Mouse (Mus musculus) kidney, embryonic 14.5 days (tissue): ENCODE data around the gene Khdc1c. TPM values are rescaled to one million over a fixed set of nuclear protein-coding genes. Genes with fewer than 3 reads are reported as not detected.

ENCODE experiments used
- ATAC-seq: fragments of 200-750 bp; cut with Nextera tagmentation; 2 replicates; pipeline ENCODE4 v1.8.0; 2017; ENCODE audit warnings: moderate number of reproducible peaks, mild to moderate bottlenecking, moderate TSS enrichment, moderate library complexity; ENCODE audit not compliant: low FRiP score, low TSS enrichment
- H3K27ac ChIP-seq: fragments of 300-500 bp; sonication (generic); 2 replicates; pipeline ENCODE4 v1.5.1; 2014; ENCODE audit warnings: low read depth, mild to moderate bottlenecking, low read length, moderate library complexity, mixed read lengths
- H3K27me3 ChIP-seq: fragments of 300-500 bp; sonication (generic); 2 replicates; pipeline ENCODE4 v1.6.1; 2014; ENCODE audit warnings: mild to moderate bottlenecking, low read length; ENCODE audit not compliant: control insufficient read depth, insufficient read depth
- H3K36me3 ChIP-seq: fragments of 300-500 bp; sonication (generic); 2 replicates; pipeline ENCODE4 v1.6.1; 2014; ENCODE audit warnings: low read length, mixed read lengths; ENCODE audit not compliant: control insufficient read depth, insufficient read depth
- H3K4me1 ChIP-seq: fragments of 300-500 bp; sonication (generic); 2 replicates; pipeline ENCODE4 v1.6.1; 2014; ENCODE audit warnings: low read length, mixed read lengths; ENCODE audit not compliant: control insufficient read depth, insufficient read depth
- H3K4me2 ChIP-seq: fragments of 300-500 bp; sonication (generic); replicated peaks from 2 replicates; pipeline ENCODE4 v1.6.1; 2014; ENCODE audit warnings: low read depth, mild to moderate bottlenecking, low read length
- H3K4me3 ChIP-seq: fragments of 300-500 bp; sonication (generic); 2 replicates; pipeline ENCODE4 v1.5.1; 2014; ENCODE audit warnings: mild to moderate bottlenecking, low read length
- H3K9ac ChIP-seq: fragments of 300-500 bp; sonication (generic); 2 replicates; pipeline ENCODE4 v1.6.1; 2014; ENCODE audit warnings: low read depth, mild to moderate bottlenecking, low read length, moderate library complexity
- H3K9me3 ChIP-seq: fragments of 300-500 bp; sonication (generic); 2 replicates; pipeline ENCODE4 v1.6.1; 2016; ENCODE audit warnings: low read length; ENCODE audit not compliant: control insufficient read depth
- WGBS: fragments of 180-500 bp; shearing (Covaris S2); extraction: QIAGEN DNeasy Blood & Tissue Kit; methylation state at CpG from one replicate; pipeline ENCODE4 v1.1.7; 2014; 5-methylcytosine and 5-hydroxymethylcytosine counted together
- polyA plus RNA-seq: library from polyadenylated mRNA; unstranded; fragments of >200 nt; fragmentation: Nextera tagmentation; extraction: Ambion mirVana; gene quantifications from 2 replicates; pipeline ENCODE4 v1.2.1, GENCODE M21; 2014

Khdc1c gene
- polyA plus RNA-seq, 1 experiment from 2014 or later: not detected

DNA sequence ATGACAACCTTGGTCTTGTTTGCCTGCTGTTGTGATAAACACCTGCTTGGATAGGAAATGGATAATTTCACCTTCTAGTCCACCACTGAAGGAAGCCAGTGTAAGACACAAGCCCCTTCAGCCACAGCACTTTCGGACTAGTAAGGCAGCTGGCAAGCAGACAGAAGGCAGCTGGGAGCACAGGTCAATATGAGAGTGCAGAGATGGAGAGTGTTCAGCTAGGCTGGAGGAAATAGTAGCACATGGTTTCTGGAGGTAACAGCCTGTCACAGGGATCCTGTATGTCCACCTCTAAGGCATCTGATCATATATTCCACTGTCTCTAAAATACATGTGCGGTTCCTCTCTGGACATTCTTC lies 44.0 kb downstream of the Khdc1c start:
- Histone ChIP-seq H3K4me3 (no peak overlapping the region), H3K9ac (no peak overlapping the region), H3K27ac (no peak overlapping the region), H3K4me1 (no peaks in the 10 kb centered on the region), H3K9me3 (no peaks in the 10 kb centered on the region), H3K27me3 (no peaks in the 10 kb centered on the region), H3K4me2 (no peak overlapping the region), H3K36me3 (no peaks in the 10 kb centered on the region)
- WGBS: 85% methylated on average over 2 of the region's 2 CpGs
- ATAC-seq: no peak

DNA sequence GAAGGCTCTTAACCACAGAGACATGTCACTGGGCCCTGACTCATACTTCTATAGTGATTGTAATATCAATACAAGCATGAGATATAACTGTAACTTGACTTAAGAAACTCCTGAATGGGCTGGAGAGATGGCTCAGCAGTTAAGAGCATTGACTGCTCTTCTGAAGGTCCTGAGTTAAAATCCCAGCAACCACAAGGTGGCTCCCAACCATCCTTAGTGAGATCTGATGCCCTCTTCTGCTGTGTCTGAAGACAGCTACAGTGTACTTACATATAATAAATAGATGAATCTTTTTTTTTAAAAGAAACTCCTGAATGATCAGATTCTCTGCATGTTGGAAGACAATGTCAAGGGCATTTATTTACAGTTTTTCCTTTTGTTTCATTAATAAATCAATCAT lies 51.2 kb downstream of the Khdc1c start:
- H3K4me1 ChIP-seq: no peaks in the 10 kb centered on the region
- no peak overlapping the region for H3K27ac ChIP-seq
- no peaks in the 10 kb centered on the region for H3K27me3 ChIP-seq
- no peak overlapping the region for H3K4me2 ChIP-seq
- no peak overlapping the region for H3K4me3 ChIP-seq
- no peak for ATAC-seq
- no peak overlapping the region for H3K9ac ChIP-seq
- H3K9me3 ChIP-seq: no peaks in the 10 kb centered on the region
- no peaks in the 10 kb centered on the region for H3K36me3 ChIP-seq

Other genes starting within 250 kb of the Khdc1c start
- 9.3 and 10.3 TPM in 2 replicates for gene Tmem14a, start 149.8 kb upstream of the Khdc1c start, polyA plus RNA-seq
- 9.3 and 10.7 TPM in 2 replicates for gene Gsta3, start 127.7 kb upstream of the Khdc1c start, polyA plus RNA-seq
- gene Khdc1a, start 18.7 kb upstream of the Khdc1c start, polyA plus RNA-seq: not detected in 2 replicates
- gene Khdc1b, start 15.2 kb downstream of the Khdc1c start, polyA plus RNA-seq: 0.09 TPM in 1 of 2 replicates, not detected in the other